Mouse (Mus musculus) embryo, embryonic 11 days (tissue): ENCODE results near the gene Scn4a.
"Not testable (repeated sequence)": the region's sequence is repeated elsewhere in the genome, so short reads cannot be mapped to it uniquely, and the experiment has no call there.

Experiments
- DNase-seq: peaks from one replicate; pipeline ENCODE4 v3.0.0-alpha.2; 2015

Scn4a gene

DNA sequence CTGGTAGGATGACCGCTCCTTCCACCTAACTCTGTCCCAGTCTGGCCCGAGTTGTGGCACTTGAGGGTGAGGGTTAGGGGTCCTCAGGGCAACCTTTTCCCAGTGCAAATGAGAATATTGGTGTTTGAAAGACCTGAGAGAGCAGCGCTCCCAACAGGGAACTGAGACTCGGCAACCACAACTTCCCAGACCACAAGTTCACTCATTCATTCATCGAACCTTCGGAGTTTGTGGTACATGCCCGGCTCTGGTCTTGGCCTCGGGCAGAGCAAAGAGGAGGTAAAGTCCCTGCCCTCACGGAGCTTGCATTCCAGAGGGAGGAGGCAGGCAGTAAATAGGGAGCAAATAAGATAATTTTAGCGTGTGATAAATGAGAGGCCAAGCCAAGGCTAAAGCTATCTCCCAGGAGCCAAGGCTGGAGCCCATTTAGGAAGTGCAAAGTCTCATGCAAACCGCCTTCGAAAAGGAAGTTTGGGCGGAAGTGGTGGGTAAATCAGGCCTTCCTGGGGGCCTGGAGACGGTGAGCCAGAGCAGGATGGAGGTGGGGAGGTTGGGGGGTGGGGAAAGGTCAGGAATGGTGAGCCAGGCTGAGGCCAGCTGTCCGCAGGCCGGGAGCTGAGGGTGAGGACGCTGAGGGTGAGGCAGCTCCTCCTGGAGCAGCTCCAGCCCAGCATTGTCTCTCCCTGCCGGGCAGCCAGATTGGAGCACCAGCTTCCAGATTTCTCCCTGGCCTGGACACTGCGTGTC lies 2.5 kb upstream of the Scn4a start:
- DNase-seq, result no peak

DNA sequence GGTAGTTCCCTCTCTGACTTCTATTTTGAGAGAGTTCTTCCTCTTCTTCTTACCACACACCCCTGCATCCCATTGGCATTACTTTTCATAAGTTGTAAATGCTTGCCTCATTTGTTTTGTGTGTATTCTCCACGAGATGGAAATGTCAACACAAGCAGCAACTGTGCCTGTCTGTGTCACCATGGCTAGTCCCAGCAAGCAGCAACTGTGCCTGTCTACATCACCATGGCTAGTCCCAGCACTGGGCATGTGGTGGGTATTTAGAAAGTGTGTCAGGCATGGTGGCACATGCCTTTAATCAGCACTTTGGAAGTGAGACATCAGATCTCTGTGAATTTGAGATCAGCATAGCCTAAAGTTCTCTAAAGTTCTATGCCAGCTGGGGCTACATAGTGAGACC lies 1.1 kb upstream of the Scn4a start:
- no peak for DNase-seq

GRCm38 (mm10) chr11:106351941-106352340 lies 1.1 kb downstream of the Scn4a start:
- no peak for DNase-seq

DNA sequence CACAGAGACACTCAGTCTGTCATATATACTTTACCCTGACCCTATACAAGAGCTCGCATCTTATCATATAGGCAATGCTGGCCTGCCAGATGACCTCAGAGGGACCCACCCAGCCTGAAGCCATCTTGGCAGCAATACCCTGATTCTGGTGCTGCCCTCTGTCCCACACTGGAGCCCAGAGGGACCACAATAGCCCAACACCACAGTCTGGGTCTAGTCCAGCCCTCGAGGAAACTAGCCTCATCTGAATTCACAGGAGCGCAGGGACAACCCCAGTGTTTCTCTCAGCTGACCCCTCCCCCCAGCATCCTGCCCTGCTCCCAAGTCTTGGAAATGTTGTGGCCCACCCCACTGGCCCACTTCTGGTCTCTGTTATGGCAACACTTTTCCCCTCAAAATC lies 1.8 kb downstream of the Scn4a start:
- no peak for DNase-seq

- DNase-seq, result no peak
These were observed 2.2 kb downstream of the Scn4a start for GRCm38 (mm10) chr11:106350853-106351252.

- no peak for DNase-seq
These were observed 3.3 kb downstream of the Scn4a start for GRCm38 (mm10) chr11:106349772-106350171.

DNA sequence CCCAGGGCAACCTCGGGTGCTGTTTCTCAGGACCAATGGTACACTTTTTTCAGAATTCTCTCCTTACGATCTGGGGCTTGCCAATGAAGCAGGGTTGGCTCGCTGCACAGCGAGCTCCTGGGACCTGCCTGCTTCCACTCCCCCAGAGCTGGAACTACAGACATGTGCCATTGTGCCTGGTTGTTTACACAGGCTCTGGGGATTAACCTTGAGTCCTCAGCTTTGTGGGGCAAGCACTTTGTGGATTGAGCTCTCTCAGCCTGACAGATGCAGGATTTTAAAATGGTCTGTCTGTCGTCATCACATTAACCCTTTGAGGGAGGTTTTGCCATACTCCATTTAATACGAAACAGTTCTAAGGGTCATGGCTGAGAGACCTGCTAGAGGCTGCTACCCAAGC lies 8.2 kb downstream of the Scn4a start:
- no peak for DNase-seq

- DNase-seq, result no peak
These were observed 12.0 kb downstream of the Scn4a start for GRCm38 (mm10) chr11:106340990-106341520.

DNA sequence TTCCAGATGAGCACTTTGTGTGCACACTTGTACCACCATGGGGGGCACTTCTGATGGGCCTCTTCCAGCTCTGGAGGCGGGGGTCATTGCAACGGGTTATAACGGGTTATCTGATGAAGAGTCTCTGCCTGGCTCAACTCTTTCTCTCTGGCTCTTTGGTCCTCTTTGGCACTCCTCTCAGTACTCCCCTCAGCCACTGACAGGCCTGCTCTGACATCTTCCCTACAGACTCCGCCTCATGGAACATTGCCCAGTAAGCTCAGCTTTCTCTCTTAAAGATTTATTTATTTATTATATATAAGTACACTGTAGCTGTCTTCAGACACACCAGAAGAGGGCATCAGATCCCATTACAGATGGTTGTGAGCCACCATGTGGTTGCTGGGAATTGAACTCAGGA lies 13.8 kb downstream of the Scn4a start:
- DNase-seq, result not testable (repeated sequence)

DNA sequence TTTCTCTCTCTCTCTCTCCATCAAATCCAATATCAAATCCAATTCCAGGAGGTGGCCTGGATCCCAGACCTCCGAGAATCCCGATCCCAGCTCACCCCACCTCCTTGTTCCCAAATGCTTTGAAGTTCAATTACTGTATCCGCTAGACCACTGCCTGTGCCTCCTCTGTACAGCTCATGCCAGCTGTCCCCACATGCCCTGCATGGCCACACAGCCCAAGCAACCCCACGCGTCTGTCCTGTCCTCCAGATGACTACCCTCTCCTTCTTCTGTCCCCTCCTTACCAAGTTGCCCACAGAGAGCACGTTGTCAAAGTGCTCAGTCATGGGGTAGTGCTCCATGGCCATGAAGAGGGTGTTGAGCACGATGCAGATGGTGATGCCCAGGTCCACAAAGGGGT lies 14.2 kb downstream of the Scn4a start:
- no peak for DNase-seq

DNA sequence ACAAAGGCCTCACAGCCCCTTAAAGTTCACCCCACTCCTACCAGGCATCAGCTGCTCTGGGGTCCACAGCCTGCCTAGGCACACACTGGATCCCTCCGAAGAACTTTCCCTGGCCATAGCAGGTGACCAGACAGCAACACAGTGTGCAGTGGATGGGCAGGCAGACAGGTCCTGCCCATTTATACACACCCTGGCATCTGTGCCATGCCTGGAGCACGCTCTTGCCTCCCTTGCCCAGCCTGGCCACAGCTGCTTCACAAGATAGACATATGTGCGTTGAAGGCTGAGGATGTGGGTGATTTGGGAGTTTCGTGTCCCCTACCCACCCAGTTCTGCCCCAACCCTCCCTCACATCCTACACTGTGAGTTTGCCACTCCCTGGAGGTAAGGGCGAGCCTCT lies 15.1 kb downstream of the Scn4a start:
- DNase-seq, result no peak

- DNase-seq, result no peak
These were observed 19.0 kb downstream of the Scn4a start for GRCm38 (mm10) chr11:106334066-106334465.

GRCm38 (mm10) chr11:106332458-106332857 lies 20.6 kb downstream of the Scn4a start:
- DNase-seq, result no peak

DNA sequence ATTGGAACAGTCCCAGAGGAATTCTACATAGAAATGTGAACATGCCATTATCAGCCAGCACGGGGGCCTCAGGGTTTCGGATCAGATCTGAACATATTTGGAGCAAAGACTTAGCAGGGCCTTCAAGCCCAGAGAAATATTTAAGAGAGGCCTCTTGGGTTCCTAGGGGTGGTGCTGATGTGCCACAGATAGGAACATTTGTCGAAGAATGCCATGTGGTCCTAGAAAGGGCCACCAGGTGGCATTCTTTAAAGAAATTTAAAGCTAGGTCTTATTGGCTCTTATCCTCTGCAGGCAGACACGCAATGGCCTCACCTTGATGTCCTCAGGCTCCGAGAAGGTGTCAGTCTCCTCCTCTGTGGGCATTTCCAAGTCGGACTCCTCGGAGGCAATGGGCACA lies 23.4 kb downstream of the Scn4a start:
- peak; percentile 58 for DNase-seq

GRCm38 (mm10) chr11:106329128-106329527 lies 24.0 kb downstream of the Scn4a start:
- DNase-seq, result no peak

GRCm38 (mm10) chr11:106328521-106328920 lies 24.6 kb downstream of the Scn4a start:
- DNase-seq, result no peak

DNA sequence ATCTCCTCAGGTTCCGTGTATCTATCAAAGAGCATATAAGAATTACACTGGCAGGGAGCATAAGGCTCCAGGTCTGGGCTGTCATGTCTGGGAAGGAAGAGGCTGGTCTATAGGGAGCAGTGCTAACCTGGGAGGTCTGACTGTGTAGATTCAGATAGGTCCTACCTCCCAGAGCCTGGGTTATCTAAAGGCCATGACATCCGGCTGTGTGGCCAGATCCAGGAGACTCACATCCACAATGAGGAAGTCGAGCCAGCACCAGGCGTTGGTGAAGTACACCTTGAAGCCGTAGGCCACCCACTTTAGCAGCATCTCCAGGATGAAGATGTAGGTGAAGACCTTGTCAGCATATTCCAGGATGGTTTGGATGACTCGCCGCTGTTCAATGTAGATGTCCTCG lies 26.6 kb downstream of the Scn4a start:
- no peak for DNase-seq

GRCm38 (mm10) chr11:106325566-106326206 lies 27.4 kb downstream of the Scn4a start:
- peak; percentile 76 for DNase-seq

- peak; percentile 33 for DNase-seq
These were observed 28.2 kb downstream of the Scn4a start for GRCm38 (mm10) chr11:106324858-106325257.

DNA sequence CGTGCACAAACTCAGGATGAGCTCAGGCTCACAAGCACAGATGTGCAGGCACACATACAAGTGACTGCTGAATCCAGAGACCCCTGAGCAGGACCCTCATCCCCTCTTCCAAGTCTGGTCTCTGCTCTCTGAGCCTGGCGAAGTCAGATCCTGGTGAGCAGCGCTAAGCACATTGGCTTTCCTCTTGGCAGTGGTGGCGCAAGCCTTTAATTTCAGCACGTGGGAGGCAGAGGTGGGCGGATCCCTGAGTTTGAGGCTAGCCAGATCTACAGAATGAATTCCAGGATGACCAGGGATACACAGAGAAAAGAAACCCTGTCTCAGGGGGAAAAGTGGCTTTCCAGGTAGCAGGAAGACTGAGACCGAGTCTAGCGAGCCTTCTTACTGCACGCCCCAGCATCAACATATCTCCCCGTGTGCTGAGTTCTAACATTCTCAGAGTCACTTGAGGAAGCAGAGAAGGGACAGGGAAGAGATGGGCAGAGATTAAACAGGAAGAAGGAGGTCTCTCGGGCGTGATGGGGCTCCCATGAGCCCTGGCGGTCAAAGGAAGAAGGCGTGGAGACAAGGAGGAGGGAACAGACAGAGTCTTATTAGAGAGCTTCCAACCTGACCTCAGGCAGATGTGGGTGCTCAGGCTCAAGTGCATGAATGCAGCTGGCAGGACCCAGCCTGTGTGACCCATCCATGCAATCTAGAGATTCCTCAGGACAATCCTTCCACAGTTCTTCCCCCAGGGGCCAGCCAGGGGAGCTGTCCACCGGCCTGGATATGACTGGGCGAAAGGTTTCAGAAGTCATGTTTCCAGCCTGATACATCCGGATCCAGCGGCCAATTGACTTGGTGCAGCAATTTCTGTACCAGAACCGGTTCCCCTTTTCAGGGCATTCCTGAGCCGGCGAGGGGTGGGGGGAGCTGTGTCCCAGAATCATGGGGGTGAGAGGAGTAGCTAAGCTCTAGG lies 34.4 kb downstream of the Scn4a start:
- no peak for DNase-seq

- DNase-seq, result no peak
These were observed 35.3 kb downstream of the Scn4a start for GRCm38 (mm10) chr11:106317801-106318200.

- DNase-seq, result peak; percentile 41
These were observed 36.7 kb downstream of the Scn4a start for GRCm38 (mm10) chr11:106316416-106316815.

DNA sequence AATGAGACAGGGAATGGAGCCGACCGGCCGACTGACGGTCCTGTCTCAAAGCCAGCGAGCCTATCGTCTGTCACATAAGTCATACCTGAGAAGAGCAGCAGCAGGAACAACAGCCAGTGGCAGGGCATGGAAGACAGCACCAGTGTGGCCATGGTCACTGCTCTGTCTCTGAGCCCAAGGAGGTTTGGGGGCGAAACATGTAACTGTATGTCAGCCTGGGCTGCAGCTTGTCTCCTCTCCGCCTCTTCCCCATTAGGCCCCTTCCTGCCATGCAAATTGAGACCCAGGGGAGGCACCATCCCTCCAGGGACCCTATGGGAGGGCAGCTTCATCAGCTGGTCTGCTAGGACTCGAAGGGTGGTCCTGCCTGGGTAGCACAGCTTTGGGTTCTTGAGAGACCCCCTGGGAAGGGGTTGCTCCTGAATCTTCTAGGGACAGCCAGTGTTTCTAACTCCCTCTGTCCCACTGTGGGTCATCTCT lies 38.7 kb downstream of the Scn4a start, which contains the start of gene Cd79b:
Gene Cd79b, minus strand, starts transcription at position 430 of the 480 bp plus-strand sequence.
- DNase-seq, result no peak
